Mouse (Mus musculus) heart, adult 18-20 months (tissue): ENCODE results near the gene Osgep. TPM values are rescaled to one million over a fixed set of nuclear protein-coding genes. Genes with fewer than 3 reads are reported as not detected.
"Not testable (repeated sequence)": the region's sequence is repeated elsewhere in the genome, so short reads cannot be mapped to it uniquely, and the experiment has no call there.

Source experiments
- DNase-seq, 2 experiments: peaks; one replicate each; pipeline ENCODE4 v3.0.0; 2021 to 2022; ENCODE audit warnings: mixed read lengths in 1 of 2
- long read RNA-seq, 2 experiments: library from polyadenylated mRNA; stranded (forward); transcript quantifications; one replicate each; pipeline ENCODE4 v2.0.0; 2021
- total RNA-seq, 2 experiments: library from RNA; stranded (reverse); gene quantifications; 2 replicates each; pipeline ENCODE4 v1.2.3; 2021

The Osgep gene
- total RNA-seq, result 10 to 100 TPM; 70.2 to 74.5 TPM
- long read RNA-seq, experiment 1, transcript Osgep-202 (11 exons, 3,388 nt), result major isoform, 62 of 81 reads
- long read RNA-seq, experiment 1, partial matches to known transcripts, result 16 of 81 reads
- long read RNA-seq, experiment 1, other reads (novel, unspliced or antisense), result 3 of 81 reads
- long read RNA-seq, experiment 2, transcript Osgep-202 (11 exons, 3,388 nt), result major isoform, 39 of 64 reads
- long read RNA-seq, experiment 2, partial matches to known transcripts, result 24 of 64 reads
- long read RNA-seq, experiment 2, other reads (novel, unspliced or antisense), result 1 of 64 reads

DNA sequence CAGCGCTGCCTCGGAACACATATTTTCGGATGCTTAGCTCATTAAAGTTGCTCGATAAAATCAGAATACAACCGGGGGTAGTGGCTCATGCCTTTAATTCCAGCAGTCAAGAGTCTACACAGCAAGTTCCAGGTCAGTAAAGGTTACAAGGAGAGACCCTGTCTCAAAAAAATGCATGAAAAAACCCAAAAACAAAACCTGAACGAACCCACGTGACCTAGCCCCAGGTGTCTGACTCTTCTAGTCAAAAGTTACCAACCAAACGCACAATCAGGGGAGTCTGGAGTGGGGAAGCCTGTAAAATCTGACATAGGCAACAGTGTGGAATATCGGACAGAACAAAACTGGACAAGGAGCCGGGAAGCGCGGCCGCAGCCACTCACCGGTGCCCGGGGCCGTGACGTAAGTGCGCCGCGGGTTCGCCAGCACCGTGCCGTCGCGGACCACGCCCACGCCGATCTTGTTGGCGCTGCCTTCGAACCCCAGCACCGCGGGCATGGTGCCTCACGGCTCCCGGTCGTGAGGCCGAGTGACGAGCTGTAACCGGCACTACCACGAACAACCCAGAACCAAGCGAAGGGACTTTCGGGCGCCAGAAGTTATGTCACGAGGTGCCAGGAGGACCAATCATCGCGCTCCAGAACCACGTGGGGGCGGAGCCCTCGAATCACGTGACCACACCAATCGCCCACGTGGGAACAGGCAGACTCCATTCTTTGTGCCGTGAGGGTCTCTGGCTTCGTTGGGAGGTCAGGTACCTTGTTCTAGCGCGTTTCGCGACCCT is at the start of gene Osgep, which contains the start of gene Apex1:
Gene Osgep (minus strand): TSS at position 613 of the 784 bp plus-strand sequence.
Gene Apex1 (plus strand): TSS at position 688 of the 784 bp plus-strand sequence.
- DNase-seq, result peak; percentile 97

DNA sequence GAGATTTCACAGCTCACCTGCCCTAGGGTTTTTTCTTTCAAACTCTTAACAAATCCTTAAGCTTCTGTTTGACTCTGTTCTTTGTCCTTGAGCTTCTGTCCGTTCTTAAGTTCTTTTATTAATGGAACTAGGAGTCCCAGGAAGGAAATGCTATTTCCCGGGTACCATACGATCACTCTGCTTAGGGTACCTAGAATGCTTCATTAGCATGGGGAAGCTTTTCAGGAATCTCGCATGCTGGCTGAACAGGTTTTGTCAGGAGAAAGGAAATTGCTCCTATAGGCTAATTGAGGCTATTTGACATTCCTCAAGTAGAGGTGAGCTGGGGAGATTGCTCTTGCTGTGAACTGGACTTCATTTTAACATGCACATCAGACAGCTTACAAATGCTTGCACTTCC is 49.0 kb upstream of the Osgep start:
- no peak for DNase-seq

DNA sequence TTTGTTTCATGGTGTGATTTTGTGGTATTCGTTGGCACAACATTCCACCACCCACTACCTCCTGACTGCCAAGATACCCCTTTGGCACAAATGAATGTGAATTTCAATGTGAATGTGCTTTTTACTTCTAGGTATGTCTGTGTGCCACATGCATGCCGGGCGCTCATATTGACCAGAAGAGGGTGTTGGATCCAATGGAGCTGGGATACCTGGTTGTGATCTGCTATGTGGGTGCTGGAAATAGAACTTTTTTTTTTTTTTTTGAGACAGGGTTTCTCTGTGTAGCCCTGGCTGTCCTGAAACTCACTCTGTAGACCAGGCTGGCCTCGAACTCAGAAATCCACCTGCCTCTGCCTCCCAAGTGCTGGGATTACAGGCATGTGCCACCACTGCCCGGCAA is 48.4 kb upstream of the Osgep start:
- not testable (repeated sequence) for DNase-seq

DNA sequence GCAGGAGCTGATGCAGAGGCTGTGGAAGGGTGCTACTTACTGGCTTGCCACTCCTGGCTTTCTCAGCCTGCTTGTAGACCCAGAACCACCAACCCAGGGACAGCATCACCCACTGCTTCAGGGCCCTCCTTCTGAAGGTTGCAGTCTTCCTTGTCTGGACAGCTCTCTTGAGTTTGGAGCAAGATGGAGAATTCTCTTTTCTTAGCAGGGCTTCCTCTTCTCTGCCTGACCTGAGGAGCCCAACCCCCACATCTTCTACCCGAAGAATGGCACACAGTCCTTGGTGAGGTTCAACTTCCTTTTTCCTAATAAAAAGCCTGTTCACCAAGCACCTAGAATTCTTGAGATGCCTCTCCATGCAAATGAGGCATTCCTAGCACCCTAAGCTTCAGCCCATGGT is 46.1 kb upstream of the Osgep start:
- DNase-seq, result no peak

DNA sequence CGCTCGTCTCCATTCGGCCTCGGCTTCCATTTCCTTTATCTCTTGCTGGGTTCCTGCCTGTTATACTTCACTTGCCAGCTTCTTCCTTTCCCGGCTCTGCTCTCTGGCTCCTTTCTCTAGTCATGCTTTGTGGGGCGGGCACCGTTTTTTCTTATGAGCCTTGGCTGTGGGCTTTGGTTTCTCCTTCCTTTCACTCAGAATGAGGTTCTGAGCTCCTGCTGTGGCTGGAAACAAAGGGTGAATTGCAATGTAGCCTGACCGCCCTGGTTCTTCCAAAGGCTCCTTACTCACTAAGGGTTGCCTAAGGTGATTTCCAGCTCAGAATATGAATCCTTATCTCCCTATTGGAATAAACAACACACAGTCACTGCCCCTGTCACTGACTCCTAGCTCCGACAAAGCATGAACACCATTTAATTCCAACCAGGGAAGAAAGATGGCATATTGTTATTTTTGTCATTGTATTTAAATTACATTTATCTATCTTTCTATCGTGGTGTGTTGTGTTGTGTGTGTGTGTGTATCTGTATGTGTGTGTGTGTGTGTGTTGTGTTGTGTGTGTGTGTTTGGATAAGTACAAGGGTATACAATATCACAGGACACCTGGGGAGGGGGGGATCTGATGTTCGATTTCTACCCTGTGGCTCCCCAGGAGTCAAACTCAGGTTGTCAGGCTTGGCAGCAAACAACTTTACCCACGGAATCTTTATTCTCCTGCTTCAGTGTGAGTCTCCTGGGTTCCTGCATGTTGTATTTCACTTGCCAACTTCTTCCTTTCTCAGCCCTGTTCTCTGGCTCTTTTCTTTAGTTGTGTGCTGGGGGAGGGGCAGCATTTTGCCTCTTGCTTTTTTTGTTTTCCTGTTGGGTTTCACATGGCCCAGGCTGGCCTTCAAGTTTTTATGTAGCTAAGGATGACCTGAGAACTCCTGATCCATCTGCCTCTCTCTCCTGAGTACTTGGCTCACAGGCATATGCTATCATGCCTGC is 45.2 kb upstream of the Osgep start:
- peak; percentile 59 to 70 for DNase-seq

DNA sequence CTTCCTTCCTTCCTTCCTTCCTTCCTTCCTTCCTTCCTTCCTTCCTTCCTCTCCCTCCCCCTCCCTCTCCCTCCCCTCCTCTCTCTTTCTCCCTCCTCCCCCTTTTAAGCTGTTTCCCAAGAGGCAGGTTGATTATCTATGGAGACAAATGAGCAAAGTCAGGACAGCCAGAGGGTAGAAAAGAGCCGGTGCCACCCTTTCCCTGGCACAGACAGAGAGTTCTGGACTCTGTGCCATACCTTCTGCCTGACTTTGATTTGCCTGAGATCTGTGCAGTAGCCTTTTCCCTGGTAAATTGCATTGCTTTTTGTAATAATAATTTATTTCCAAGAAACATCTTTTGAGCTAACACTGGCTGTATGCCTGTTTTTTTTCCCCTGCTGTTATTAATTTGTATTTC is 44.3 kb upstream of the Osgep start:
- no peak for DNase-seq

DNA sequence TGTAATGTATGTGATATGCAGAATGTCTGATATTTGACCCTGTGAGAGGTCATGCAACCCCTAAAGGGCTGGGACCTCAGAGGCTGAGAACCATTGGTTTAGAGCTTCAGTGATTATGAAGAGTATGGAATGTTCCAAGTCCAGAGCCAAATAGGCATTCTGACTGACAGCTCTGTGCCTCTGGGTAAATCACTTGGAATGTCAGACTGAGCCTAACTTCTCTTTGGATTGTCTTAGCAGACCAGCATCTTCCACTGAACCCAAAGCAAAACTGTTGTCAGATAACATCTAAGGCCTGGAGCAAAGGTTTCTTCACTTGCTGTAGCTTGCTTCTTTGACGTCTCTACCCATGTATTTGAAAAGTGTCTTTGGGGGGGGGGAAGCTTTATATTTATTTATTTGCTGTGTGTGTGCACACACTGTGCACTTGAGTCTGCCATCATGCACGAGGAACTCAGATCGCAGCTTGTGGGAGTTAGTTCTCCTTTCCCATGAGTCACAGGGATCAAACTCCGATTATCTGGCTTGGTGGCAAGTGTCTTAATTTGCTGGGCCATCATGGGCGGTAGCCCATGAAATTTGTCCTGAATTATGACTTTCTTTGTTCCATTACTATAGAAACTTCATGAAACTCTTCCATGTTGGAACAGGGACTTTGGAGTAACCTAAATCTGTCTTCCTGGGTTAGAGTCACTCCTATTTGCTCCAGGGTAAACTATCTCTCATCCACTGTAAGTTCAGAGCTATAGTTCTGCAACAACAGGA is 43.7 kb upstream of the Osgep start:
- DNase-seq, result no peak

DNA sequence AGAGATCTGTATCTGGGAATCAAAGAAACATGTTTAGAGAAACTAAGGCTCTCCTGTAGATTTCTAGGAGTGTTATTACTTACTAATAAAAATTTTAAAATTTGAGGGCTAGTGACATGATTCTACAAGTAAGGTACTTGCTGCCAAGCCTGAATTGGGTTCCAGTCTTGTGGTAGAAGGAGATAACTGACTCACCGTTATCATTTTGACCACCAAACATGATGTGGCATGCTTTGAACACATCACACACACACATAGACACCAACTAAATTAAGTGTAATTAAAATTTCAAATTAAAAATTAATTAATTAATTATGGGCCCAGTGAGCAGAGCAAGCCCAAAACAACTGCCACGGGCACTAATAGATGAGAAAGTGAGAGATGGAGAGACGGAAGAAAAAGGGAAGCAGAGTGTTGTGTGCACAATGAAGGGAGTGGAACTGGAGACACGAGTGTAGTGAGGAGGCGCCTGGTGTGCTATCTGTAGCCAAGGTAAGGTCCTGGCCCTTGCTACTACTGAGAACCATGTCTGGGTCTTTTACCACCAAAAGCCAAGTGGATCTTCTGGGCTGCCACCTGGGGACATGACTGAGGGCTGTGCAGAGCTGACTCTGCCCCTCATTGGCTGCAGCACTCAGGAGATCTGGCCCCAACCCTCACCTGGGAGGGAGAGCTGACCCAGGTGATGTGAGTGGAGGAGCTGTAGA is 33.7 kb upstream of the Osgep start:
- DNase-seq, result not testable (repeated sequence)

DNA sequence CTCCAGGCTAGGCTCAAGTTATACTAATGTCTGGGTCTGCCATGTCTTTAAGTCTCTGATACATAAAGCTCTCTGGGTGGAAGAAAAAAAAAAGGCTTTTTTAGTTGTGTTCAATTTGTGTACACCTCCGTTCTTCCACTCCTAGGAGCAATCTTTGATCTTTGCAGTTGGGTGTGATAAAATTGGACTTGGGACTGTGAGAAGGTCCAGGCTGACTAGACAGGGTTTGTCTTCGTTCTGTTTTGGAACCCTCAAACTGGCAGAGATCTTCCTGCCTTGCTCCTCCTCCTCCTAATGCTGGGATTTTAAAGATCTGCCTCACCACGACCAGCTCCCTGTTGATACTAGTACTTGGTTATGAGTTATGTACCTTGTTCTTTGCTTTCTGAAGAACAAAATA is 32.5 kb upstream of the Osgep start:
- not testable (repeated sequence) for DNase-seq

DNA sequence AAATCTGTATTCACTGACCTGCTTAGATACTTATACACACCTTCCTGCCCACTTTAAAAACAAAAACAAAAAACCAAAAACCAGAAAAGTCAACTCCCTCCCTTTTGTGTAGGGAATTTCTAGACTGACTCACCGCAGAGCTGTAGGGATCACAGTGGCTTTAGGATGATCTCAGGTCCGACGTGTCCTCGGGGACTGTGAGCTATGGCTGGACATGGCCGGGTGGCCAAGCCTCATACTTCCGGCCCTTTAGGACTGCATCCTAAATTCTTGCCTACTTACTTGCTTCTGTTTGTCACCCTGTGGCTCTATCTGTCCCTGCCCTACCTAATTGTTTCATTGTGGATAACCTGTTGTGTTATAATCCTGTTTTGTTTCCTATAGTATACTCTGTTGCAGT is 32.0 kb upstream of the Osgep start:
- DNase-seq, result not testable (repeated sequence)

DNA sequence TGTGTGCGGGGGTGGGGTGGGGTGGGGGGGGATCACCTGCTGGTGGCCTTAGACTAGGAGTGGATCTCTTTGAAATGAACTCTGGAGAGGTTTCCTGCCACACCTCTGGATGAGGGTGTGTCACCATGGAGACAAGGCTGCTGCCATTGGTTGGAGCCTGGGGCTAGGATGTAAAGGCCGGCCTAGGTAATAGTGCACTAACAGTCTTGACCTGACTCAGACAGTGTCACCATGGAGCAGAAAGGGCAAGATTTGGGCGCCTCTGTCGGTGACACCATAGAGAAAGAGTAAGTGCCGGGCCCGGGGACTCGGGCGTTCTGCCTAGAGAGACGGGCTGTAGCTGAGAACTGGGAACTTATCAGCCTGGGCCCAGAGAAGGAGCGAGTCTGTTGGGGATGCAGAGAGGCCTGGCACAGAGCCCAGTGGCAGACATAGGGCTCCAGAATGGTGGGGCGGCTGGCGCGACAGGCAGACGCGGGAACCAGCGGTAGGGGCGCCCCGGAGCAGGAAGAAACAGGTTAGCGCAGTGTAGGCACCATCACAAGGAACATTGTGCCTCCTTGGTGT is 31.3 kb upstream of the Osgep start, which contains the start of gene Pnp2:
Gene Pnp2 (plus strand): TSS at position 51 of the 567 bp plus-strand sequence.
- DNase-seq, result peak; percentile 65 to 79

DNA sequence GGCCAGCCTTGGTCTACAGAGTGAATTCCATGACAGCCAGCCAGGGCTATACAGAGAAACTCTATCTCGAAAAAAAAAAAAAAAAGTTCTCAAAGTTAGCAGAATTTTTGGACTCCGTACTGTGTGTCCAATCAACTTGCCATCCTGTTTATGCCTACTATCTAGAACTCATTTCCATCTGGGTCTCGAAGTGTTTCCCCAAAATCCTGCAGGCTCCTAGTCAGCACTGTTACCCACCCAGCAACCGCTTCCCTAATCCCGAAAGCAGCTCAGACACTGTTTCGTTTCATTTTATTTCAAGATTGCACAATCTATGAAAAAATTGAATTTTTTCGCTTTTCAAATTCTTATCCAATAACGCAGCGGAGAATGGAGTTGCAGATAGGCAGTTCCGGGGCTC is 30.8 kb upstream of the Osgep start:
- peak; percentile 51 to 55 for DNase-seq

DNA sequence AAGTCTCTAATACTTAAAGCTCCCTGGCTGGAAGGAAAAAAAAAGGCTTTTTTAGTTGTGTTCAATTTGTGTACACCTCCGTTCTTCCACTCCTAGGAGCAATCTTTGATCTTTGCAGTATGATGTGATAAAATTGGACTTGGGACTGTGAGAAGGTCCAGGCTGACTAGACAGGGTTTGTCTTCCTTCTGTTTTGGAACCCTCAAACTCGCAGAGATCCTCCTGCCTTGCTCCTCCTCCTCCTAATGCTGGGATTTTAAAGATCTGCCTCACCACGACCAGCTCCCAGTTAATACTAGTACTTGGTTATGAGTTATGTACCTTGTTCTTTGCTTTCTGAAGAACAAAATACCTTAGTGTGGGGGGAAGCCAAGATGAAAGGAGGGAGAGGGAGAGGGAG is 20.8 kb upstream of the Osgep start:
- DNase-seq, result not testable (repeated sequence)

DNA sequence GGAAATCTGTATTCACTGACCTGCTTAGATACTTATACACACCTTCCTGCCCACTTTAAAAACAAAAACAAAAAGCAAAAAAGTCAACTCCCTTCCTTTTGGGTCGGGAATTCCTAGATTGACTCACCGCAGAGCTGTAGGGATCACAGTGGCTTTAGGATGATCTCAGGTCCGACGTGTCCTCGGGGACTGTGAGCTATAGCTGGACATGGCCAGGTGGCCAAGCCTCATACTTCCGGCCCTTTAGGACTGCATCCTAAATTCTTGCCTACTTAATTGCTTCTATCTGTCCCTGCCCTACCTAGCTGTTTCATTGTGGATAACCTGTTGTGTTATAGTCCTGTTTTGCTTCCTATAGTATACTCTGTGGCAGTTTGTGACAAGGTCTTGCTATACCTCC is 20.4 kb upstream of the Osgep start:
- not testable (repeated sequence) for DNase-seq

DNA sequence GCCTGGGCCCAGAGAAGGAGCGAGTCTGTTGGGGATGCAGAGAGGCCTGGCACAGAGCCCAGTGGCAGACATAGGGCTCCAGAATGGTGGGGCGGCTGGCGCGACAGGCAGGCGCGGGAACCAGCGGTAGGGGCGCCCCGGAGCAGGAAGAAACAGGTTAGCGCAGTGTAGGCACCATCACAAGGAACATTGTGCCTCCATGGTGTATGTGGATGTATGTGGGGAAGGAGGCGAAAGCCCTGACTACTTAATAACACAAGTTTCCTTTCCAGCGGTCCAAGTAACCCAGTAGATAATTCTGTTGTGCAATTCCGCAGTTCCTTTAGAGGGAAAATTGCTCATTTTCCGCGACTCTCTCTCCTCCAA is 20.0 kb upstream of the Osgep start:
- DNase-seq, result not testable (repeated sequence)

DNA sequence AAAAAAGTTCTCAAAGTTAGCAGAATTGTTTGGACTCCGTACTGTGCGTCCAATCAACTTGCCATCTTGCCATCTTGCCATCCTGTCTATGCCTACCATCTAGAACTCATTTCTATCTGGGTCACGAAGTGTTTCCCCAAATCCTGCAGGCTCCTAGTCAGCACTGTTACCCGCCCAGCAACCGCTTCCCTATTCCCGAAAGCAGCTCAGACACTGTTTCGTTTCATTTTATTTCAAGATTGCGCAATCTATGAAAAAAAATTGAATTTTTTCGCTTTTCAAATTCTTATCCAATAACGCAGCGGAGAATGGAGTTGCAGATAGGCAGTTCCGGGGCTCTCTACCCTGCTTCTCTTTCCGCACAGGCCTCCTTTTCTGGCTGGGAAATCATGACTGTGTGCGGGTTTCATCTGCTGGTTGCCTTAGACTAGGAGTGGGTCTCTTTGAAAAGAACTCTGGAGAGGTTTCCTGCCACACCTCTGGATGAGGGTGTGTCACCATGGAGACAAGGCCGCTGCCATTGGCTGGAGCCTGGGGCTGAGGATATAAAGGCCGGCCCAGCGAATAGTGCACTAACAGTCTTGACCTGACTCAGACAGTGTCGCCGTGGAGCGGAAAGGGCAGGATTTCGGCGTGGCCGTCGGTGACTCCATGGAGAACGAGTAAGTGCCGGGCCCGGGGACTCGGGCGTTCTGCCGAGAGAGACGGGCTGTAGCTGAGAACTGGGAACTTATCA is 19.4 kb upstream of the Osgep start, which contains the start of gene Gm49342:
Gene Gm49342 (plus strand): TSS at position 586 of the 736 bp plus-strand sequence.
- peak; percentile 98 for DNase-seq

DNA sequence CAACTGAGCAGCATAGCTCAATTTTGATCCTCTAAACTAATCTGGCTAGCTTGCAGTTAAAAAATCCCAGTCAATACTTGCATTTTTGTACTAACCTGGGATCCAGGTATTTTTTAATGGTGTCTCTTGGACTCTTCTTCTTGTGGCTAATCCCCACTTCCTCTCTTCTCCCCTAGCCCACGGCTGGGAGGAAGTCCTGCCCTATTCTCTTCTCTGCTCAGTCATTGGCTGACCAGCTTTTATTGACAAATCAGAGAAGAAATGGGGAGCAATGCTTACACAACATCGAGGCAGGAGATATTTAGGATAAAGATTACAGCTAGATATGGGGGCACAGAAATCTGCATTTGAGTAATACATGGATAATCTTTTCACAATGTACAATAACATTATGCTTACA is 14.2 kb upstream of the Osgep start:
- no peak for DNase-seq

DNA sequence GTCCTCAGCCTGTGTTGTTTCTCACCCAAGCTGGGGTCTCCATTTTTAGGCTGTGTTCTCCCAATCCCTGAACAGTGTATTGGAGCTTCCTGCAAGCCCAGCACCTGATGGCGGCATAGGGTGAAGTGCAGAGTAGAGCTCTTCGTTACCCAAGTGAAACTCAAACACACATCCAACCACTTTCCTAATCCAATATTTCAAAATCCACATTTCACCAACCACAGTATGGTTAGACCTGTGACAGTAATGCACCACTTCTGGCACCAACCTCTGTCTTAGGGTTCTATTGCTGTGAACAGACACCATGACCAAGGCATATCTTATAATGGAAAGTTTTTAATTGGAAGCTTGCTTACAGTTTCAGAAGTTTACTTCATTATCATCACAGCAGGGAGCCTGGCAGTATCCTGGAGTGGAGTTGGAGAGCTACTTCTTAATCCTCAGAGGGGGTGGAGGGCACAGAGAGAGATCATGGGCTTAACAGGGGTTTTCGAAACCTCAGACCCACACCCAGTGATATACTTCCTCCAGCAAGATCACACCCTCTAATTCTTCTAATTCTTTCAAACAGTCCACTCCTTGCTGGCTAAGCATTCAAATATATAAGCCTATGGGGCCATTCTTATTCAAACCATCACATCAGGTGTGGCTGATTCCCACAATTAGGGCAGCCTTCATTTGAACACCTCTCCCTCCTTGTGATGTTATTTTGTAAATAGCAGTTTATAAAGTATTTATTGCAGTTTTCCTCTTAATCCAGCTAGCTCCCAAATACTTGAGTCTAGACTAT is 13.6 kb upstream of the Osgep start:
- no peak for DNase-seq

DNA sequence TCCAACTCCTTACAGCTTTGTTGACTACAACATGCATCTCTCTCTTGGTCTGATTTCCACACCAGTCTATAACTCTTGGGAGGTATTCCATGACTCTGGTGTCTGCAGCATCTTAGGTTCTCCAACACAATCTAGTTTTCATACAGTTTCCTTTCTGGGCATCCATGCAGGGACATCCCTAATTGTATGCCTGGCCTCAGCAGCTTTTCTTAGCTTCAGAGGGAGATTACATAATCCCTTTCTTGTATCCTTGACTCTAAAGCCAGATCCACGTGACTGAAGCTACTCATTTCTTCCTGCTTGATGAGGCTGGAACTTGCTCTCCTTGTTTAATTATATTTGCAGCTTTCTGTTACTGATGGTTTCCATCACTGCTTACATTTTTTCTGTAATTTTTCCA is 12.0 kb upstream of the Osgep start:
- no peak for DNase-seq
